Mouse (Mus musculus) bone marrow, adult 2 months (tissue): Measurements from ENCODE around the gene 3110082J24Rik.

Source experiments
- CTCF ChIP-seq: fragments of 200-500 bp; IDR thresholded peaks from 2 replicates; pipeline ENCODE4 v1.5.1; 2011; ENCODE audit warnings: low read length, control low read depth; ENCODE audit not compliant: control insufficient read depth, insufficient read depth
- POLR2A ChIP-seq: fragments of 200-500 bp; IDR thresholded peaks from 2 replicates; pipeline ENCODE4 v1.6.1; 2011; ENCODE audit warnings: low read depth, mild to moderate bottlenecking, control low read depth, low read length, borderline replicate concordance; ENCODE audit not compliant: control insufficient read depth

- TF ChIP-seq CTCF, result no peak
- TF ChIP-seq POLR2A, result no peak
Observed at GRCm38 (mm10) chr5:30128680-30129079, 22.8 kb upstream of the 3110082J24Rik start.
